Mouse (Mus musculus) bone marrow, adult 2 months (tissue): Measurements from ENCODE around the gene Lhpp. TPM values are rescaled to one million over a fixed set of nuclear protein-coding genes. Genes with fewer than 3 reads are reported as not detected.

ENCODE experiments used
- H3K27ac ChIP-seq: fragments of 200-500 bp; 2 replicates; pipeline ENCODE4 v1.5.1; 2012; ENCODE audit warnings: low read depth, mild to moderate bottlenecking, control low read depth, inconsistent platforms, low read length; ENCODE audit not compliant: control insufficient read depth, poor library complexity, insufficient read depth
- H3K4me1 ChIP-seq: fragments of 200-500 bp; 2 replicates; pipeline ENCODE4 v1.6.1; 2011; ENCODE audit warnings: low read length; ENCODE audit not compliant: control insufficient read depth, insufficient read depth
- H3K4me3 ChIP-seq: fragments of 200-500 bp; replicated peaks from 2 replicates; pipeline ENCODE3; 2011; ENCODE audit warnings: mild to moderate bottlenecking, low read depth, low read length, control low read depth; ENCODE audit not compliant: control insufficient read depth
- CTCF ChIP-seq: fragments of 200-500 bp; IDR thresholded peaks from 2 replicates; pipeline ENCODE4 v1.5.1; 2011; ENCODE audit warnings: low read length, control low read depth; ENCODE audit not compliant: control insufficient read depth, insufficient read depth
- POLR2A ChIP-seq: fragments of 200-500 bp; IDR thresholded peaks from 2 replicates; pipeline ENCODE4 v1.6.1; 2011; ENCODE audit warnings: low read depth, mild to moderate bottlenecking, control low read depth, low read length, borderline replicate concordance; ENCODE audit not compliant: control insufficient read depth
- WGBS: fragments of 180-500 bp; shearing (Covaris S2); methylation state at CpG from one replicate; pipeline ENCODE4 v1.1.7; 2018; 5-methylcytosine and 5-hydroxymethylcytosine counted together
- polyA plus RNA-seq: library from polyadenylated mRNA; stranded (reverse); fragments of >200 nt; gene quantifications from 2 replicates; pipeline ENCODE4 v1.2.4, GENCODE M21; 2011; ENCODE audit warnings: low replicate concordance; ENCODE audit not compliant: missing spikeins, insufficient read depth, insufficient read length

The Lhpp gene
- polyA plus RNA-seq, 1 experiment = 5.5 TPM

DNA sequence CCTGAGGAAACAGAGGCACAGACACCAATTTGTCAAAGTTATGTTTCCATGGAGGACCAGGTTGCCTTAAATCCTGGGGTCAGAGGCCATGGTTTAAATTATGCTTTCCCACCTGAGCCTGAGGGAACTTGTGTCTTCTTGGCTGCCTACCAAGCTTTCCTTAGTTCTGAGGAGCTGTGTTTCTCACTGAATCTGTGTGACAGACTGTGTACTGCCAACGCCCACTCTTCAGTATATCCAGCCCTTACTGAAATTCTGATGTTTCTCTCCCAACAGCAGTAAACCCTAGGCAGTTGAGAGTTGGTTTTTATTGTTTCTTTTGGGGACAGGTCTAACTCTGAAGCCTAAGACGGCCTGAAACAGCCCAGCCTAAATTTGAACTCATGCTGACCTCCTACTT is 16.7 kb upstream of the Lhpp start:
- Histone ChIP-seq H3K4me1 (no peaks in the 10 kb centered on the region), H3K4me3 (no peak overlapping the region), H3K27ac (no peak overlapping the region)
- WGBS = 75% methylated on average over 2 of the region's 2 CpGs
- TF ChIP-seq POLR2A (no peak), CTCF (no peak)

- no peak overlapping the region for H3K27ac ChIP-seq
- H3K4me3 ChIP-seq = no peak overlapping the region
- TF ChIP-seq POLR2A = no peak
- no peak for TF ChIP-seq CTCF
- 95% methylated on average over 2 of the region's 2 CpGs for WGBS
- H3K4me1 ChIP-seq = no peaks in the 10 kb centered on the region
Measured at GRCm38 (mm10) chr7:132594325-132594724, 16.1 kb upstream of the Lhpp start.

DNA sequence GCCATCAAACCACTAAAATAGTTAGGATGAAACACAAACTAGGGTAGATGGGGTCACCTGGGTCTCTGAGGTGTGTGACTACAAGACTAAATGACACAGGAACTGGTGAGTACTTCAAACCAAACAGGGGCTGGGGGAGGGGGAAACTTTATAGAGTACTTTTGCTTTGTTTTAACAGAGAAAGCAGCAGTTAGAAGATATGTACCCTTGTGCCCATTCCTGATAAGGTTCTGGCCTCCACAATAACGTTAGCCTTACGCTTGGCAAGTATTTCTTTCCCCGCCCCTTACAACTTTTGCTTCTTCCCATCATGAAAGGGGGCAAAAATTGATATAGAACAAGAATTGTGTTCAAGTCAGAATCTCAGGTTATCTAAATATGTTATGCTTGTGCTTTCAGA is 14.7 kb upstream of the Lhpp start:
- no peaks in the 10 kb centered on the region for H3K4me1 ChIP-seq
- 55% methylated on average over 3 of the region's 3 CpGs for WGBS
- no peak overlapping the region for H3K4me3 ChIP-seq
- no peak overlapping the region for H3K27ac ChIP-seq
- no peak for TF ChIP-seq POLR2A
- no peak for TF ChIP-seq CTCF

- WGBS = 8% methylated on average over 26 of the region's 26 CpGs
- Histone ChIP-seq H3K27ac (no peak overlapping the region; the same call in 1 of the 2 replicates), H3K4me3 (no peak overlapping the region), H3K4me1 (no peaks in the 10 kb centered on the region)
- TF ChIP-seq CTCF (no peak), POLR2A (no peak)
Measured at GRCm38 (mm10) chr7:132596557-132597250, 13.7 kb upstream of the Lhpp start.

- peak overlapping the region; percentile 32 for H3K4me3 ChIP-seq
- no peak overlapping the region; the same call in 1 of the 2 replicates for H3K27ac ChIP-seq
- under 1% methylated on average over 60 of the region's 60 CpGs for WGBS
- H3K4me1 ChIP-seq = no peaks in the 10 kb centered on the region
- TF ChIP-seq CTCF = no peak
- TF ChIP-seq POLR2A = no peak; the same call in 1 of the 2 replicates
Measured at GRCm38 (mm10) chr7:132597251-132598041, 13.0 kb upstream of the Lhpp start.

GRCm38 (mm10) chr7:132599071-132599975 is 11.1 kb upstream of the Lhpp start, which contains the start of gene Nkx1-2:
Gene Nkx1-2, minus strand, starts transcription at chr7:132599637.
- Histone ChIP-seq H3K4me1 (no peaks in the 10 kb centered on the region), H3K27ac (no peak within 1 kb of the TSS), H3K4me3 (no peak within 1 kb of the TSS)
- TF ChIP-seq POLR2A (no peak), CTCF (no peak)
- 2% methylated on average over 51 of the region's 52 CpGs for WGBS

- 1% methylated on average over 9 of the region's 9 CpGs for WGBS
- H3K4me3 ChIP-seq = no peak overlapping the region
- TF ChIP-seq POLR2A = no peak
- TF ChIP-seq CTCF = no peak
- H3K4me1 ChIP-seq = no peaks in the 10 kb centered on the region
- H3K27ac ChIP-seq = no peak overlapping the region
Measured at GRCm38 (mm10) chr7:132600026-132600425, 10.4 kb upstream of the Lhpp start.

- Histone ChIP-seq H3K4me1 (no peaks in the 10 kb centered on the region), H3K27ac (no peak overlapping the region), H3K4me3 (no peak overlapping the region)
- TF ChIP-seq POLR2A = no peak
- WGBS = 25% methylated on average over 8 of the region's 8 CpGs
Measured at GRCm38 (mm10) chr7:132600926-132601325, 9.5 kb upstream of the Lhpp start.
